Mouse (Mus musculus): ENCODE data around the gene Prdx6. TPM values are rescaled to one million over a fixed set of nuclear protein-coding genes. Genes with fewer than 3 reads are reported as not detected.
A peak's percentile ranks its signal among the peaks of the same experiment; 100 is the strongest.

Gene Prdx6
- 635 and 732 TPM in 2 replicates for polyA plus RNA-seq (2014; fragmentation: Nextera tagmentation; extraction: Ambion mirVana)

GRCm38 (mm10) chr1:161250604-161251416 is at the start of gene Prdx6:
Gene Prdx6, minus strand, starts transcription at chr1:161251219.
- Histone ChIP-seq H3K36me3 (ENCODE audit: control insufficient read depth, insufficient read depth, low read length) (peaks cover 3% of the 10 kb centered on the region; the same call in 1 of the 2 replicates), H3K27me3 (ENCODE audit: control insufficient read depth, insufficient read depth, low read length) (no peaks in the 10 kb centered on the region), H3K4me1 (ENCODE audit: control insufficient read depth, insufficient read depth, low read length) (peaks cover 11% of the 10 kb centered on the region), H3K9ac (ENCODE audit: low read length) (peak within 1 kb of the TSS; percentile 90), H3K9me3 (ENCODE audit: control insufficient read depth, low read length) (no peaks in the 10 kb centered on the region), H3K4me2 (ENCODE audit: low read depth, severe bottlenecking) (peak within 1 kb of the TSS; percentile 82), H3K4me3 (ENCODE audit: low read depth, low read length) (peak within 1 kb of the TSS; percentile 90), H3K27ac (replicated peaks; ENCODE audit: low read depth, low read length) (peak within 1 kb of the TSS; percentile 83)
- whole genome bisulfite sequencing: under 1% methylated on average over 66 of the region's 66 CpGs
- ATAC-seq (ENCODE audit: insufficient number of reproducible peaks, low FRiP score, low TSS enrichment, low read depth) (peak; percentile 95), DNase-seq (ENCODE audit: low spot score) (peak; percentile 89)

- ATAC-seq (ENCODE audit: insufficient number of reproducible peaks, low FRiP score, low TSS enrichment, low read depth) (no peak), DNase-seq (ENCODE audit: low spot score) (no peak)
- Histone ChIP-seq H3K9ac (ENCODE audit: low read length) (no peak overlapping the region), H3K9me3 (ENCODE audit: control insufficient read depth, low read length) (no peaks in the 10 kb centered on the region), H3K4me1 (ENCODE audit: control insufficient read depth, insufficient read depth, low read length) (no peaks in the 10 kb centered on the region), H3K4me3 (ENCODE audit: low read depth, low read length) (no peak overlapping the region), H3K4me2 (ENCODE audit: low read depth, severe bottlenecking) (no peak overlapping the region), H3K36me3 (ENCODE audit: control insufficient read depth, insufficient read depth, low read length) (no peaks in the 10 kb centered on the region), H3K27ac (replicated peaks; ENCODE audit: low read depth, low read length) (no peak overlapping the region), H3K27me3 (ENCODE audit: control insufficient read depth, insufficient read depth, low read length) (no peaks in the 10 kb centered on the region)
- 50% methylated on average over 12 of the region's 12 CpGs for WGBS
Observed at GRCm38 (mm10) chr1:161288256-161288655, 37.2 kb upstream of the Prdx6 start.

- DNase-seq (ENCODE audit: low spot score) (peak; percentile 72), ATAC-seq (ENCODE audit: insufficient number of reproducible peaks, low FRiP score, low TSS enrichment, low read depth) (peak; percentile 77; the same call in 1 of the 2 replicates)
- no peaks in the 10 kb centered on the region for H3K4me1 ChIP-seq (ENCODE audit: control insufficient read depth, insufficient read depth, low read length)
- H3K4me2 ChIP-seq (ENCODE audit: low read depth, severe bottlenecking): no peak overlapping the region
- H3K4me3 ChIP-seq (ENCODE audit: low read depth, low read length): no peak overlapping the region
- H3K27ac ChIP-seq (replicated peaks; ENCODE audit: low read depth, low read length): no peak overlapping the region
- no peaks in the 10 kb centered on the region for H3K27me3 ChIP-seq (ENCODE audit: control insufficient read depth, insufficient read depth, low read length)
- no peak overlapping the region for H3K9ac ChIP-seq (ENCODE audit: low read length)
- H3K36me3 ChIP-seq (ENCODE audit: control insufficient read depth, insufficient read depth, low read length): no peaks in the 10 kb centered on the region
- WGBS: 35% methylated on average over 11 of the region's 11 CpGs
- no peaks in the 10 kb centered on the region for H3K9me3 ChIP-seq (ENCODE audit: control insufficient read depth, low read length)
Observed at GRCm38 (mm10) chr1:161286726-161287310, 35.8 kb upstream of the Prdx6 start.

- DNase-seq (ENCODE audit: low spot score) (no peak), ATAC-seq (ENCODE audit: insufficient number of reproducible peaks, low FRiP score, low TSS enrichment, low read depth) (no peak)
- no peaks in the 10 kb centered on the region for H3K4me1 ChIP-seq (ENCODE audit: control insufficient read depth, insufficient read depth, low read length)
- WGBS: 88% methylated on average over 3 of the region's 3 CpGs
- no peak overlapping the region for H3K27ac ChIP-seq (replicated peaks; ENCODE audit: low read depth, low read length)
- no peak overlapping the region for H3K9ac ChIP-seq (ENCODE audit: low read length)
- no peaks in the 10 kb centered on the region for H3K36me3 ChIP-seq (ENCODE audit: control insufficient read depth, insufficient read depth, low read length)
- no peaks in the 10 kb centered on the region for H3K27me3 ChIP-seq (ENCODE audit: control insufficient read depth, insufficient read depth, low read length)
- no peak overlapping the region for H3K4me3 ChIP-seq (ENCODE audit: low read depth, low read length)
- H3K4me2 ChIP-seq (ENCODE audit: low read depth, severe bottlenecking): no peak overlapping the region
- no peaks in the 10 kb centered on the region for H3K9me3 ChIP-seq (ENCODE audit: control insufficient read depth, low read length)
Observed at GRCm38 (mm10) chr1:161281054-161281688, 30.2 kb upstream of the Prdx6 start.

GRCm38 (mm10) chr1:161279244-161279908 is 28.4 kb upstream of the Prdx6 start:
- Histone ChIP-seq H3K36me3 (ENCODE audit: control insufficient read depth, insufficient read depth, low read length) (no peaks in the 10 kb centered on the region), H3K9ac (ENCODE audit: low read length) (no peak overlapping the region), H3K27ac (replicated peaks; ENCODE audit: low read depth, low read length) (no peak overlapping the region), H3K4me3 (ENCODE audit: low read depth, low read length) (no peak overlapping the region), H3K9me3 (ENCODE audit: control insufficient read depth, low read length) (no peaks in the 10 kb centered on the region), H3K4me2 (ENCODE audit: low read depth, severe bottlenecking) (no peak overlapping the region), H3K27me3 (ENCODE audit: control insufficient read depth, insufficient read depth, low read length) (no peaks in the 10 kb centered on the region), H3K4me1 (ENCODE audit: control insufficient read depth, insufficient read depth, low read length) (no peaks in the 10 kb centered on the region)
- no peak for DNase-seq (ENCODE audit: low spot score)
- ATAC-seq (ENCODE audit: insufficient number of reproducible peaks, low FRiP score, low TSS enrichment, low read depth): no peak
- WGBS: 74% methylated on average over 6 of the region's 6 CpGs

- Histone ChIP-seq H3K9ac (ENCODE audit: low read length) (no peak overlapping the region), H3K4me1 (ENCODE audit: control insufficient read depth, insufficient read depth, low read length) (no peaks in the 10 kb centered on the region), H3K27me3 (ENCODE audit: control insufficient read depth, insufficient read depth, low read length) (no peaks in the 10 kb centered on the region), H3K4me2 (ENCODE audit: low read depth, severe bottlenecking) (no peak overlapping the region), H3K9me3 (ENCODE audit: control insufficient read depth, low read length) (no peaks in the 10 kb centered on the region), H3K36me3 (ENCODE audit: control insufficient read depth, insufficient read depth, low read length) (no peaks in the 10 kb centered on the region), H3K4me3 (ENCODE audit: low read depth, low read length) (no peak overlapping the region), H3K27ac (replicated peaks; ENCODE audit: low read depth, low read length) (no peak overlapping the region)
- 49% methylated on average over 1 of the region's 1 CpGs for WGBS
- ATAC-seq (ENCODE audit: insufficient number of reproducible peaks, low FRiP score, low TSS enrichment, low read depth) (no peak), DNase-seq (ENCODE audit: low spot score) (no peak)
Observed at GRCm38 (mm10) chr1:161273486-161273885, 22.5 kb upstream of the Prdx6 start.

- Histone ChIP-seq H3K4me3 (ENCODE audit: low read depth, low read length) (no peak overlapping the region), H3K36me3 (ENCODE audit: control insufficient read depth, insufficient read depth, low read length) (no peaks in the 10 kb centered on the region), H3K27me3 (ENCODE audit: control insufficient read depth, insufficient read depth, low read length) (no peaks in the 10 kb centered on the region), H3K27ac (replicated peaks; ENCODE audit: low read depth, low read length) (no peak overlapping the region), H3K4me1 (ENCODE audit: control insufficient read depth, insufficient read depth, low read length) (no peaks in the 10 kb centered on the region), H3K9ac (ENCODE audit: low read length) (no peak overlapping the region), H3K9me3 (ENCODE audit: control insufficient read depth, low read length) (no peaks in the 10 kb centered on the region), H3K4me2 (ENCODE audit: low read depth, severe bottlenecking) (no peak overlapping the region)
- ATAC-seq (ENCODE audit: insufficient number of reproducible peaks, low FRiP score, low TSS enrichment, low read depth): no peak
- DNase-seq (ENCODE audit: low spot score): no peak
- 68% methylated on average over 2 of the region's 2 CpGs for WGBS
Observed at GRCm38 (mm10) chr1:161271461-161271810, 20.4 kb upstream of the Prdx6 start.

GRCm38 (mm10) chr1:161270776-161271460 is 19.9 kb upstream of the Prdx6 start:
- Histone ChIP-seq H3K4me2 (ENCODE audit: low read depth, severe bottlenecking) (no peak overlapping the region), H3K27me3 (ENCODE audit: control insufficient read depth, insufficient read depth, low read length) (no peaks in the 10 kb centered on the region), H3K27ac (replicated peaks; ENCODE audit: low read depth, low read length) (no peak overlapping the region), H3K4me3 (ENCODE audit: low read depth, low read length) (no peak overlapping the region), H3K4me1 (ENCODE audit: control insufficient read depth, insufficient read depth, low read length) (no peaks in the 10 kb centered on the region), H3K9ac (ENCODE audit: low read length) (no peak overlapping the region), H3K9me3 (ENCODE audit: control insufficient read depth, low read length) (no peaks in the 10 kb centered on the region), H3K36me3 (ENCODE audit: control insufficient read depth, insufficient read depth, low read length) (no peaks in the 10 kb centered on the region)
- 85% methylated on average over 4 of the region's 4 CpGs for WGBS
- ATAC-seq (ENCODE audit: insufficient number of reproducible peaks, low FRiP score, low TSS enrichment, low read depth) (no peak), DNase-seq (ENCODE audit: low spot score) (no peak)
